Mouse (Mus musculus): ENCODE measurements around the gene Tmie. TPM values are rescaled to one million over a fixed set of nuclear protein-coding genes. Genes with fewer than 3 reads are reported as not detected.

Tmie gene
- polyA plus RNA-seq, 1 experiment from 2014 or later: 1.7 TPM

DNA sequence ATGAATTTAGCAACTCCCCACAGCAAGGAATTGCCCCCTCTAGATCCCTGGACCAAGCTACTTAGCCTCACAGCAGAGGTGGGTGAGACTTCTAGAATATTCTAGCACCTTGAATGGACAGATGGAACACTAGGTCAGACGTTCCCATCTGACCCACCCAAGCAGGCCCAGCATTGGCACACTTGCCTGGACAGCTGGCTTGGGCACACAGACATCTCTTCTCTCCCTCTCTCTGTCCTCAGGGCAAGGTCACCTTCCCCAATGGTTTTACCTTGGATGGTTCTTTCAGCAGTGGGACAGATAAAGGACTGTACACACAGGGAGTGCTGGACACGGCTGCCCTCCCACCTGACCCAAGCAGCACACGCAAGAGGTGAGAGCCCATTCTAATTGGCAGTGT is 12.6 kb upstream of the Tmie start:
- no peak for ATAC-seq (replicated peaks; ENCODE audit: extremely low read depth, insufficient read depth, low FRiP score)
- H3K4me3 ChIP-seq (ENCODE audit: low read length): no peak overlapping the region
- WGBS: 83% methylated on average over 3 of the region's 3 CpGs
- no peak overlapping the region for H3K27ac ChIP-seq (ENCODE audit: low read length)
- peaks cover 6% of the 10 kb centered on the region for H3K4me1 ChIP-seq (ENCODE audit: control insufficient read depth, insufficient read depth, low read length)
- H3K4me2 ChIP-seq (ENCODE audit: low read depth, low read length): no peak overlapping the region
- no peak overlapping the region for H3K9ac ChIP-seq (ENCODE audit: low read length)
- no peaks in the 10 kb centered on the region for H3K27me3 ChIP-seq (ENCODE audit: control insufficient read depth, insufficient read depth, low read length)
- H3K9me3 ChIP-seq (replicated peaks; ENCODE audit: control insufficient read depth, low read length): no peaks in the 10 kb centered on the region
- H3K36me3 ChIP-seq (ENCODE audit: control insufficient read depth, insufficient read depth): no peaks in the 10 kb centered on the region

- no peak overlapping the region for H3K4me3 ChIP-seq (ENCODE audit: low read length)
- WGBS: 70% methylated on average over 12 of the region's 12 CpGs
- no peak for ATAC-seq (replicated peaks; ENCODE audit: extremely low read depth, insufficient read depth, low FRiP score)
- H3K4me1 ChIP-seq (ENCODE audit: control insufficient read depth, insufficient read depth, low read length): peaks cover 3% of the 10 kb centered on the region
- no peak overlapping the region for H3K9ac ChIP-seq (ENCODE audit: low read length)
- no peak overlapping the region for H3K27ac ChIP-seq (ENCODE audit: low read length)
- H3K27me3 ChIP-seq (ENCODE audit: control insufficient read depth, insufficient read depth, low read length): no peaks in the 10 kb centered on the region
- H3K9me3 ChIP-seq (replicated peaks; ENCODE audit: control insufficient read depth, low read length): no peaks in the 10 kb centered on the region
- H3K4me2 ChIP-seq (ENCODE audit: low read depth, low read length): no peak overlapping the region
- H3K36me3 ChIP-seq (ENCODE audit: control insufficient read depth, insufficient read depth): no peaks in the 10 kb centered on the region
Observed at GRCm38 (mm10) chr9:110891077-110891828, 11.3 kb upstream of the Tmie start.

GRCm38 (mm10) chr9:110890026-110890783 is 10.3 kb upstream of the Tmie start:
- WGBS: 20% methylated on average over 20 of the region's 21 CpGs
- no peak overlapping the region for H3K9ac ChIP-seq (ENCODE audit: low read length)
- no peaks in the 10 kb centered on the region for H3K27me3 ChIP-seq (ENCODE audit: control insufficient read depth, insufficient read depth, low read length)
- H3K4me3 ChIP-seq (ENCODE audit: low read length): no peak overlapping the region
- ATAC-seq (replicated peaks; ENCODE audit: extremely low read depth, insufficient read depth, low FRiP score): no peak
- no peak overlapping the region for H3K27ac ChIP-seq (ENCODE audit: low read length)
- no peaks in the 10 kb centered on the region for H3K9me3 ChIP-seq (replicated peaks; ENCODE audit: control insufficient read depth, low read length)
- H3K4me2 ChIP-seq (ENCODE audit: low read depth, low read length): no peak overlapping the region
- H3K36me3 ChIP-seq (ENCODE audit: control insufficient read depth, insufficient read depth): no peaks in the 10 kb centered on the region
- H3K4me1 ChIP-seq (ENCODE audit: control insufficient read depth, insufficient read depth, low read length): peaks cover 2% of the 10 kb centered on the region; the same call in 1 of the 2 replicates

DNA sequence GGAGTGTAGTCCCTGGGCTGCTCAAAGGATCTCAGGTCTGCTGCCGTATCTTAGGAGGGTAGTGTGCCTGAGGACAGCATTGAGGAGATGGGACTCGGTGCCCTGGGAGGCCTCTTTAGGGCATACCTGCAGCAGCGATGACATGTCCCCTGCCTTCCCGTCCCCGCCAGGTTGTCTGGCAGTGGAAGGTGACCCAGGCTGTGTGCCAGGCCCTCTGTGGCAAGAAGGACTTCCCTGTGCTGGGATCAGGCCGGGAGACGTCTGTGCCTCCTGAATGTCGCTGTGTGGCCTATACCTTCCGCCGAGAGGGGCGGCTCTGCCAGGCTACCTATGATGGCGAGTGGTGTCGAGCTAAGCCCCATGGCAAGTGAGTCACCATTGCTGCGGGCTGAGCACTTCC is 9.0 kb upstream of the Tmie start:
- Histone ChIP-seq H3K4me2 (ENCODE audit: low read depth, low read length) (no peak overlapping the region), H3K27ac (ENCODE audit: low read length) (no peak overlapping the region), H3K9ac (ENCODE audit: low read length) (no peak overlapping the region), H3K4me1 (ENCODE audit: control insufficient read depth, insufficient read depth, low read length) (peaks cover 2% of the 10 kb centered on the region; the same call in 1 of the 2 replicates), H3K9me3 (replicated peaks; ENCODE audit: control insufficient read depth, low read length) (no peaks in the 10 kb centered on the region), H3K4me3 (ENCODE audit: low read length) (no peak overlapping the region), H3K36me3 (ENCODE audit: control insufficient read depth, insufficient read depth) (no peaks in the 10 kb centered on the region), H3K27me3 (ENCODE audit: control insufficient read depth, insufficient read depth, low read length) (no peaks in the 10 kb centered on the region)
- 87% methylated on average over 14 of the region's 14 CpGs for WGBS
- ATAC-seq (replicated peaks; ENCODE audit: extremely low read depth, insufficient read depth, low FRiP score): no peak

- H3K4me1 ChIP-seq (ENCODE audit: control insufficient read depth, insufficient read depth, low read length): peaks cover 2% of the 10 kb centered on the region; the same call in 1 of the 2 replicates
- H3K27me3 ChIP-seq (ENCODE audit: control insufficient read depth, insufficient read depth, low read length): no peaks in the 10 kb centered on the region
- no peak overlapping the region for H3K4me2 ChIP-seq (ENCODE audit: low read depth, low read length)
- H3K4me3 ChIP-seq (ENCODE audit: low read length): no peak overlapping the region
- no peaks in the 10 kb centered on the region for H3K9me3 ChIP-seq (replicated peaks; ENCODE audit: control insufficient read depth, low read length)
- ATAC-seq (replicated peaks; ENCODE audit: extremely low read depth, insufficient read depth, low FRiP score): no peak
- no peaks in the 10 kb centered on the region for H3K36me3 ChIP-seq (ENCODE audit: control insufficient read depth, insufficient read depth)
- WGBS: 63% methylated on average over 9 of the region's 9 CpGs
- H3K27ac ChIP-seq (ENCODE audit: low read length): no peak overlapping the region
- no peak overlapping the region for H3K9ac ChIP-seq (ENCODE audit: low read length)
Observed at GRCm38 (mm10) chr9:110887388-110888303, 7.7 kb upstream of the Tmie start.

- Histone ChIP-seq H3K36me3 (ENCODE audit: control insufficient read depth, insufficient read depth) (no peaks in the 10 kb centered on the region), H3K27me3 (ENCODE audit: control insufficient read depth, insufficient read depth, low read length) (0 out of 2 replicates have a peak, but pooled peaks cover 5% of the 10 kb centered on the region), H3K9me3 (replicated peaks; ENCODE audit: control insufficient read depth, low read length) (no peaks in the 10 kb centered on the region), H3K4me2 (ENCODE audit: low read depth, low read length) (no peak overlapping the region), H3K4me3 (ENCODE audit: low read length) (no peak overlapping the region), H3K27ac (ENCODE audit: low read length) (no peak overlapping the region), H3K9ac (ENCODE audit: low read length) (no peak overlapping the region), H3K4me1 (ENCODE audit: control insufficient read depth, insufficient read depth, low read length) (peaks cover 28% of the 10 kb centered on the region)
- WGBS: 66% methylated on average over 7 of the region's 7 CpGs
- ATAC-seq (replicated peaks; ENCODE audit: extremely low read depth, insufficient read depth, low FRiP score): no peak
Observed at GRCm38 (mm10) chr9:110881953-110882352, 2.0 kb upstream of the Tmie start.

- H3K9ac ChIP-seq (ENCODE audit: low read length): peak overlapping the region; percentile 73
- ATAC-seq (replicated peaks; ENCODE audit: extremely low read depth, insufficient read depth, low FRiP score): no peak
- WGBS: 63% methylated on average over 4 of the region's 4 CpGs
- peak overlapping the region; percentile 68 for H3K4me3 ChIP-seq (ENCODE audit: low read length)
- H3K4me2 ChIP-seq (ENCODE audit: low read depth, low read length): peak overlapping the region; percentile 91
- H3K36me3 ChIP-seq (ENCODE audit: control insufficient read depth, insufficient read depth): no peaks in the 10 kb centered on the region
- H3K27me3 ChIP-seq (ENCODE audit: control insufficient read depth, insufficient read depth, low read length): 0 out of 2 replicates have a peak, but pooled peaks cover 5% of the 10 kb centered on the region
- peaks cover 28% of the 10 kb centered on the region for H3K4me1 ChIP-seq (ENCODE audit: control insufficient read depth, insufficient read depth, low read length)
- H3K27ac ChIP-seq (ENCODE audit: low read length): no peak overlapping the region
- H3K9me3 ChIP-seq (replicated peaks; ENCODE audit: control insufficient read depth, low read length): no peaks in the 10 kb centered on the region
Observed at GRCm38 (mm10) chr9:110880772-110881171, 859 bp upstream of the Tmie start.

DNA sequence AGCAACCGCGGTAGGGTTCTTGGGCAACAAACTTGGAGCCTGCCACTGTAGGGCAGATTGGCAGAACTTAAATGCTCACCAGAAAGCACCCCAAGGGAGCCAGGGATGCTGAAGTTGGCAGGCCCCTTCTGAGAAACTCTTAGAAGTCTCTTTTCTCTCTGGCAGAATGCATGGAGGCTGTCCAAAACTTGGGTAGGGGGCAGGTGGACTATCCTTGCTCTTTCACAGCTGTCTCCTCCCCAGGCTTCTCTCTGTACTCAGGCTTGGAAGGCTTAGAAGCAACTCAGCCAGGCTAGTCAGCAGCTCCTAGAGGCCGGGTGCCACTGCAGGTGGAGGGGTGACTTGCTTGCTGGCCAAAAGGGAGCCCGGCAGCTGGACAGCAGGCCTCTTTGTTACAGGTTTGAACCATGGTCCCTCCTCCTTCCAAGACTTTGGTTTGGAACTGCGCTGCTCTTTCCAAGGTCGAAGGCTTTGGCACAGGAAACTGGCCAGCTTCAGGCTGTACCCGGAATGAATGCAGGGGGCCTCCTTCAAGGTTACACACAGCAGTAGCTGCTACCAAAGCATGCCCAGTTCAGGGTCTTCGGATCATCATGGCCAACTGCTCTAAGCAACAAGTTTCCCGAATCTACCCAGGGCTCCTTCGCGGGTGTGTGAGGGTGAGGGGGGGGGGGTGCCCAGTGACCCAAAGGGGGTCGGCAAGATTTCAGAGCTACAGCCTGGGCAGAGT is 557 bp downstream of the Tmie start, which contains the start of gene Als2cl:
Gene Als2cl (plus strand): TSS at position 680 of the 730 bp plus-strand sequence.
- Histone ChIP-seq H3K4me3 (ENCODE audit: low read length) (peak within 1 kb of the TSS; percentile 68), H3K27ac (ENCODE audit: low read length) (peak within 1 kb of the TSS; percentile 71), H3K9me3 (replicated peaks; ENCODE audit: control insufficient read depth, low read length) (no peaks in the 10 kb centered on the region), H3K4me2 (ENCODE audit: low read depth, low read length) (peak within 1 kb of the TSS; percentile 91), H3K36me3 (ENCODE audit: control insufficient read depth, insufficient read depth) (no peaks in the 10 kb centered on the region), H3K4me1 (ENCODE audit: control insufficient read depth, insufficient read depth, low read length) (peaks cover 29% of the 10 kb centered on the region), H3K9ac (ENCODE audit: low read length) (peak within 1 kb of the TSS; percentile 73), H3K27me3 (ENCODE audit: control insufficient read depth, insufficient read depth, low read length) (peaks cover 7% of the 10 kb centered on the region; the same call in 1 of the 2 replicates)
- WGBS: 14% methylated on average over 12 of the region's 12 CpGs
- ATAC-seq (replicated peaks; ENCODE audit: extremely low read depth, insufficient read depth, low FRiP score): peak; percentile 33
